19 mouse cellular contexts compared by ENCODE assay signal in the genomic region with DNA sequence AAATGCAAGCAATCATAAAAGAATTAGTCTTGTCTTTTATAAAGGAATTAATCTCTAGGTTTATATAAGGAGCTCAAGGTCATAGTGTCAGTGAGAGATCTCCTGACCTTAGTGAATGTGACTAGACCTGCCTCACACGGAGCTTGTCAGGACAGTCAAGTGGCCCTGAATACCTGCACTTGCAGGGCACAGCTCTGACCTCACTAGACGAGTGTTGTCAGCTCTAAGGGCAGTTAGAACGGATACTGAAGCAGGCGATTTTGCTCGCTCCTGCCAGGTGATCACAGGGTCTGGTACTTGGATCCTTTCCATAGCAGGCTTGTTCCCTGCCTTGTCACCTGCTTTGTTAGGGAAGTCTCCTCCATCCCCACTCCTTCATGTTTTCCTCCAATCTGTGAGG. TPM values are rescaled to one million over a fixed set of nuclear protein-coding genes. Genes with fewer than 3 reads are reported as not detected.
A peak's percentile ranks its signal among the peaks of the same experiment; 100 is the strongest.
DNase-seq lines count a peak whose midpoint lies in the region; ATAC-seq and TF ChIP-seq lines count a peak whose summit lies in the region.
"Had no signal": no experiment of that assay in that cellular context is flagged by ENCODE, and none has a peak within 500 bp of the region (broad histone marks: within the 10 kb centered on the region; RNA-seq: fewer than 3 reads in every experiment).

No protein-coding gene starts in this region.

- no peak for DNase-seq in heart, embryonic 10.5 days (ENCODE audit: low spot score)
- DNase-seq in heart, postnatal 4 days, result no peak
- no peak for DNase-seq in lung, postnatal 36 days
- DNase-seq in stomach, postnatal 0 days (ENCODE audit: low spot score), result no peak
- DNase-seq: gastrocnemius, postnatal 36 days; right cerebral cortex, postnatal 4 days; thymus, postnatal 25 days had no signal

- H3K36me3 ChIP-seq in heart, embryonic 10.5 days, result peaks cover 46% of the 10 kb centered on the region
- peaks cover 28% of the 10 kb centered on the region for H3K36me3 ChIP-seq in lung, embryonic 15.5 days
- peaks cover 24% of the 10 kb centered on the region for H3K36me3 ChIP-seq in heart, embryonic 16.5 days (ENCODE audit: control insufficient read depth, insufficient read depth)
- peaks cover 9% of the 10 kb centered on the region; the same call in 1 of the 2 replicates for H3K36me3 ChIP-seq in stomach, postnatal 0 days (ENCODE audit: control insufficient read depth, insufficient read depth, low read length)

- WGBS in heart, embryonic 10.5 days, result 36% methylated on average over 5 of the region's 5 CpGs
- 53% methylated on average over 5 of the region's 5 CpGs for WGBS in lung, embryonic 15.5 days
- 37% methylated on average over 5 of the region's 5 CpGs for WGBS in heart, embryonic 16.5 days
- WGBS in stomach, postnatal 0 days, result 72% methylated on average over 5 of the region's 5 CpGs

- peaks cover 38% of the 10 kb centered on the region for H3K4me1 ChIP-seq in heart, embryonic 10.5 days
- no peaks in the 10 kb centered on the region for H3K4me1 ChIP-seq in lung, embryonic 15.5 days
- peaks cover 29% of the 10 kb centered on the region for H3K4me1 ChIP-seq in heart, embryonic 16.5 days (ENCODE audit: control insufficient read depth, insufficient read depth, low read length)
- H3K4me1 ChIP-seq in stomach, postnatal 0 days (replicated peaks; ENCODE audit: control insufficient read depth, insufficient read depth), result no peaks in the 10 kb centered on the region
- H3K4me1 ChIP-seq: embryonic facial prominence, embryonic 12.5 days; liver, embryonic 15.5 days; midbrain, embryonic 12.5 days had no signal

- no peak for TF ChIP-seq CTCF in stomach, postnatal 0 days (IDR thresholded peaks at IDR 0.05; ENCODE audit: low read depth)

- H3K4me3 ChIP-seq in heart, embryonic 10.5 days, result no peak overlapping the region
- no peak overlapping the region for H3K4me3 ChIP-seq in lung, embryonic 15.5 days
- no peak overlapping the region for H3K4me3 ChIP-seq in heart, embryonic 16.5 days (ENCODE audit: low read length)
- no peak overlapping the region for H3K4me3 ChIP-seq in stomach, postnatal 0 days (ENCODE audit: low read depth, low read length)
- H3K4me3 ChIP-seq: embryonic facial prominence, embryonic 12.5 days; erythroblast, embryonic 14.5 days; hindbrain, embryonic 12.5 days; limb, embryonic 13.5 days; liver, embryonic 15.5 days; midbrain, embryonic 12.5 days; neural tube, embryonic 12.5 days had no signal

- ATAC-seq in lung, embryonic 15.5 days (ENCODE audit: borderline replicate concordance, extremely low read depth, low FRiP score, low TSS enrichment), result 0 out of 2 replicates have a peak, but pooled peaks have one; percentile 39
- ATAC-seq in heart, embryonic 16.5 days (replicated peaks; ENCODE audit: extremely low read depth, insufficient read depth, low FRiP score), result peak; percentile 53; the same call in 1 of the 2 replicates
- ATAC-seq in stomach, postnatal 0 days (ENCODE audit: low FRiP score, low TSS enrichment), result 0 out of 2 replicates have a peak, but pooled peaks have one; percentile 15
- no peak for ATAC-seq in megakaryocyte-erythroid progenitor cell, adult 5-6 weeks (replicated peaks; ENCODE audit: low FRiP score, low TSS enrichment, poor library complexity, severe bottlenecking)
- ATAC-seq: forebrain, embryonic 14.5 days; inflammation-experienced regulatory T-cells, adult 6 months had no signal

- H3K27ac ChIP-seq in heart, embryonic 10.5 days, result peak overlapping the region; percentile 84
- H3K27ac ChIP-seq in lung, embryonic 15.5 days, result no peak overlapping the region
- peak overlapping the region; percentile 90 for H3K27ac ChIP-seq in heart, embryonic 16.5 days (ENCODE audit: low read length)
- H3K27ac ChIP-seq in stomach, postnatal 0 days (replicated peaks), result no peak overlapping the region
- H3K27ac ChIP-seq: hindbrain, embryonic 12.5 days; limb, embryonic 13.5 days; liver, embryonic 15.5 days; midbrain, embryonic 12.5 days; neural tube, embryonic 12.5 days had no signal

- H3K4me2 ChIP-seq in lung, embryonic 15.5 days, result no peak overlapping the region
- H3K4me2 ChIP-seq in heart, embryonic 16.5 days (ENCODE audit: low read depth, low read length), result no peak overlapping the region
- no peak overlapping the region for H3K4me2 ChIP-seq in stomach, postnatal 0 days (replicated peaks; ENCODE audit: low read depth)
- H3K4me2 ChIP-seq: embryonic facial prominence, embryonic 12.5 days; hindbrain, embryonic 12.5 days; limb, embryonic 13.5 days; liver, embryonic 15.5 days; midbrain, embryonic 12.5 days; neural tube, embryonic 12.5 days had no signal

- H3K9me3 ChIP-seq in heart, embryonic 10.5 days, result no peaks in the 10 kb centered on the region
- no peaks in the 10 kb centered on the region for H3K9me3 ChIP-seq in lung, embryonic 15.5 days
- H3K9me3 ChIP-seq in heart, embryonic 16.5 days (replicated peaks; ENCODE audit: control insufficient read depth, low read length), result no peaks in the 10 kb centered on the region
- no peaks in the 10 kb centered on the region for H3K9me3 ChIP-seq in stomach, postnatal 0 days (ENCODE audit: control insufficient read depth, low read length)
- H3K9me3 ChIP-seq: embryonic facial prominence, embryonic 12.5 days; hindbrain, embryonic 12.5 days; limb, embryonic 13.5 days; liver, embryonic 15.5 days; midbrain, embryonic 12.5 days; neural tube, embryonic 12.5 days had no signal

- no peaks in the 10 kb centered on the region for H3K27me3 ChIP-seq in heart, embryonic 10.5 days (ENCODE audit: insufficient read depth, poor library complexity, severe bottlenecking)
- no peaks in the 10 kb centered on the region for H3K27me3 ChIP-seq in lung, embryonic 15.5 days
- no peaks in the 10 kb centered on the region for H3K27me3 ChIP-seq in heart, embryonic 16.5 days (ENCODE audit: control insufficient read depth, insufficient read depth, low read length)
- no peaks in the 10 kb centered on the region for H3K27me3 ChIP-seq in stomach, postnatal 0 days (ENCODE audit: control insufficient read depth, insufficient read depth, low read length)
- H3K27me3 ChIP-seq: embryonic facial prominence, embryonic 12.5 days; hindbrain, embryonic 12.5 days; limb, embryonic 13.5 days; liver, embryonic 15.5 days; midbrain, embryonic 12.5 days; neural tube, embryonic 12.5 days had no signal

- no peak for TF ChIP-seq EP300 in stomach, postnatal 0 days (optimal IDR thresholded peaks at IDR 0.05)

- no peak overlapping the region for H3K9ac ChIP-seq in lung, embryonic 15.5 days
- peak overlapping the region; percentile 12; the same call in 1 of the 2 replicates for H3K9ac ChIP-seq in heart, embryonic 16.5 days (ENCODE audit: low read length)
- no peak overlapping the region for H3K9ac ChIP-seq in stomach, postnatal 0 days (ENCODE audit: low read length)
- H3K9ac ChIP-seq: embryonic facial prominence, embryonic 12.5 days; hindbrain, embryonic 12.5 days; limb, embryonic 13.5 days; liver, embryonic 15.5 days; midbrain, embryonic 12.5 days; neural tube, embryonic 12.5 days had no signal

RNA-seq across cellular contexts. Expression of gene Rprd1b, which starts 36.8 kb away (rescaled TPM):
- 36.9 and 42.1 TPM in 2 replicates for polyA plus RNA-seq in heart, embryonic 10.5 days (2016; fragmentation: Nextera tagmentation; extraction: Ambion mirVana)
- total RNA-seq in heart, postnatal 4 days (2021), result 10 to 100 TPM; 29.0 to 36.3 TPM
- polyA plus RNA-seq in lung, embryonic 15.5 days (2015; fragmentation: Nextera tagmentation; extraction: Ambion mirVana), result 43.8 and 45.6 TPM in 2 replicates
- 28.4 and 32.0 TPM in 2 replicates for polyA plus RNA-seq in heart, embryonic 16.5 days (2015; fragmentation: Nextera tagmentation; extraction: Ambion mirVana)
- polyA plus RNA-seq in stomach, postnatal 0 days (2015; fragmentation: Nextera tagmentation; extraction: Ambion mirVana), result 20.3 and 20.8 TPM in 2 replicates
- 41.1 and 48.7 TPM in 2 replicates for total RNA-seq in megakaryocyte-erythroid progenitor cell, adult 5-6 weeks (2014; fragmentation: Nextera tagmentation)
- total RNA-seq in megakaryocyte-erythroid progenitor cell, adult 5-6 weeks (2017), result 21.6 and 27.9 TPM in 2 replicates

RNA-seq across cellular contexts. Expression of gene Tti1, which starts 36.8 kb away (rescaled TPM):
- polyA plus RNA-seq in heart, embryonic 10.5 days (2016; fragmentation: Nextera tagmentation; extraction: Ambion mirVana), result 30.5 and 35.1 TPM in 2 replicates
- total RNA-seq in heart, postnatal 4 days (2021), result 10 to 100 TPM; 25.2 to 27.4 TPM
- polyA plus RNA-seq in lung, embryonic 15.5 days (2015; fragmentation: Nextera tagmentation; extraction: Ambion mirVana), result 25.5 and 25.9 TPM in 2 replicates
- 24.2 and 25.4 TPM in 2 replicates for polyA plus RNA-seq in heart, embryonic 16.5 days (2015; fragmentation: Nextera tagmentation; extraction: Ambion mirVana)
- 7.0 and 7.7 TPM in 2 replicates for polyA plus RNA-seq in stomach, postnatal 0 days (2015; fragmentation: Nextera tagmentation; extraction: Ambion mirVana)
- 22.0 and 28.8 TPM in 2 replicates for total RNA-seq in megakaryocyte-erythroid progenitor cell, adult 5-6 weeks (2014; fragmentation: Nextera tagmentation)
- total RNA-seq in megakaryocyte-erythroid progenitor cell, adult 5-6 weeks (2017), result 24.7 and 27.7 TPM in 2 replicates

Comparison
In these comparisons a context has a peak if more than half of its experiments do, and no peak if none do; other contexts are left out.
1. H3K27ac ChIP-seq: peak in heart, embryonic 10.5 days (single experiment) and heart, embryonic 16.5 days (single experiment); none in lung, embryonic 15.5 days (single experiment) and stomach, postnatal 0 days (single experiment).